ENCODE assay signal across 23 mouse cellular contexts in the genomic region with DNA sequence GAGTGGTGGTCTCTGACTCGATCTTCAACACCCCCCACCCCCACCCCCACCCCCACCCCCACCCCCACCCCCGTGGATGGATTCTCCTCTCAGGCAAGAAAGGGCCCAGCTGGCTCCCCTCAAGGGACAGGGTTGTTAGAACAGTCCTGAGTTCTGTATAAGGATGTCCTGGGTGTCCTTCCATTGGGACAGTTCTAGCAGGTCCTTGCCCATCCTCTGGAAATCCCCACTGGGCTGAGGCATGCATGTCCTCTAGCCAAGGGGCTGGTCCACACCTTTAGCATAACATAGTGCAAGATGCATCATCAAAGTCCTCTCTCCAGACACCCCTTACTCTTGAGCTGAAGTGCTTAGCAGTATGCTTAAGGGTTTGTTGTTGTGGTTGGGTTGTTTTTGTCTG. TPM values are rescaled to one million over a fixed set of nuclear protein-coding genes. Genes with fewer than 3 reads are reported as not detected.
"Had no signal": no experiment of that assay in that cellular context is flagged by ENCODE, and none has a peak within 500 bp of the region (broad histone marks: within the 10 kb centered on the region; RNA-seq: fewer than 3 reads in every experiment).

No protein-coding gene starts in this region.

- H3K27ac ChIP-seq: kidney, postnatal 0 days; layer of hippocampus, adult 2 months; limb, embryonic 12.5 days; limb, embryonic 15.5 days; liver, embryonic 14.5 days; macrophage; midbrain, embryonic 13.5 days; neural tube, embryonic 12.5 days; stomach, postnatal 0 days had no signal

- H3K4me3 ChIP-seq: layer of hippocampus, adult 2 months; limb, embryonic 12.5 days; limb, embryonic 15.5 days; midbrain, embryonic 13.5 days; neural tube, embryonic 12.5 days had no signal

- H3K36me3 ChIP-seq: limb, embryonic 12.5 days; limb, embryonic 15.5 days; midbrain, embryonic 13.5 days; neural tube, embryonic 12.5 days had no signal

- DNase-seq: kidney, adult 2 months; kidney, postnatal 25 days; layer of hippocampus, adult 9-11 months; liver, postnatal 0 days; lung, embryonic 14.5 days; retina, postnatal 1 day; thymus, adult 2 months; thymus, postnatal 14 days; thymus, postnatal 4 days had no signal

- H3K4me2 ChIP-seq: limb, embryonic 12.5 days; limb, embryonic 15.5 days; liver, embryonic 11.5 days; lung, embryonic 14.5 days; midbrain, embryonic 13.5 days; neural tube, embryonic 12.5 days had no signal

- ATAC-seq: liver, postnatal 0 days; lung, postnatal 0 days; midbrain, embryonic 13.5 days had no signal

- H3K9me3 ChIP-seq: limb, embryonic 12.5 days; limb, embryonic 15.5 days; midbrain, embryonic 13.5 days; neural tube, embryonic 12.5 days had no signal

- H3K9ac ChIP-seq: limb, embryonic 12.5 days; limb, embryonic 15.5 days; liver, embryonic 14.5 days; liver, postnatal 0 days; lung, embryonic 14.5 days; midbrain, embryonic 13.5 days; neural tube, embryonic 12.5 days had no signal

RNA-seq across cellular contexts. Expression of a gene that starts 2.7 kb away (rescaled TPM):
- polyA plus RNA-seq: kidney, adult 2 months; kidney, embryonic 14.5 days; kidney, postnatal 0 days; limb, embryonic 12.5 days; limb, embryonic 15.5 days; liver, embryonic 14.5 days; liver, postnatal 0 days; lung, embryonic 14.5 days; lung, postnatal 0 days; macrophage; midbrain, embryonic 13.5 days; midbrain, postnatal 0 days; neural tube, embryonic 12.5 days had no signal

RNA-seq across cellular contexts. Expression of a gene that starts 12.5 kb away (rescaled TPM):
- polyA plus RNA-seq: kidney, adult 2 months; kidney, embryonic 14.5 days; kidney, postnatal 0 days; limb, embryonic 12.5 days; limb, embryonic 15.5 days; lung, embryonic 14.5 days; lung, postnatal 0 days; macrophage; midbrain, embryonic 13.5 days; midbrain, postnatal 0 days; neural tube, embryonic 12.5 days; stomach, embryonic 14.5 days; stomach, postnatal 0 days had no signal

RNA-seq across cellular contexts. Expression of a gene that starts 40.0 kb away (rescaled TPM):
- polyA plus RNA-seq: kidney, adult 2 months; kidney, postnatal 0 days; limb, embryonic 12.5 days; limb, embryonic 15.5 days; liver, postnatal 0 days; lung, embryonic 14.5 days; lung, postnatal 0 days; macrophage; midbrain, embryonic 13.5 days; midbrain, postnatal 0 days; neural tube, embryonic 12.5 days; thymus, adult 2 months had no signal
